Mouse (Mus musculus) lung, postnatal 14 days (tissue): ENCODE data around the gene Mrps16.
A peak's percentile ranks its signal among the peaks of the same experiment; 100 is the strongest.

ENCODE experiments used
- DNase-seq: peaks from one replicate; pipeline ENCODE4 v3.0.0; 2021

The Mrps16 gene

GRCm38 (mm10) chr14:20393205-20393913, at the start of gene Mrps16:
Mrps16 (minus strand) TSS chr14:20393634.
- DNase-seq, result peak; percentile 94

- DNase-seq, result no peak
These were observed 48.8 kb upstream of the Mrps16 start for GRCm38 (mm10) chr14:20442252-20442651.

- DNase-seq, result no peak
These were observed 43.5 kb upstream of the Mrps16 start for GRCm38 (mm10) chr14:20436976-20437375.

- DNase-seq, result no peak
These were observed 39.0 kb upstream of the Mrps16 start for GRCm38 (mm10) chr14:20432420-20432819.

- DNase-seq, result no peak
These were observed 38.3 kb upstream of the Mrps16 start for GRCm38 (mm10) chr14:20431726-20432125.

GRCm38 (mm10) chr14:20429833-20430232, 36.4 kb upstream of the Mrps16 start:
- DNase-seq, result no peak

- DNase-seq, result no peak
These were observed 35.2 kb upstream of the Mrps16 start for GRCm38 (mm10) chr14:20428593-20428992.

GRCm38 (mm10) chr14:20423046-20423445, 29.6 kb upstream of the Mrps16 start:
- no peak for DNase-seq

- DNase-seq, result peak; percentile 6
These were observed 28.8 kb upstream of the Mrps16 start for GRCm38 (mm10) chr14:20422257-20422656.

GRCm38 (mm10) chr14:20400071-20400470, 6.6 kb upstream of the Mrps16 start:
- DNase-seq, result peak; percentile 46

GRCm38 (mm10) chr14:20398864-20399263, 5.4 kb upstream of the Mrps16 start:
- peak; percentile 37 for DNase-seq

- no peak for DNase-seq
These were observed 3.8 kb upstream of the Mrps16 start for GRCm38 (mm10) chr14:20397220-20397619.

- DNase-seq, result no peak
These were observed 1.1 kb downstream of the Mrps16 start for GRCm38 (mm10) chr14:20392326-20392725.

- no peak for DNase-seq
These were observed 3.9 kb downstream of the Mrps16 start for GRCm38 (mm10) chr14:20389446-20390079.

- peak; percentile 97 for DNase-seq
These were observed 4.8 kb downstream of the Mrps16 start, which contains the start of gene Dnajc9 for GRCm38 (mm10) chr14:20388441-20389129. Dnajc9 (minus strand) TSS chr14:20388910.

- DNase-seq, result no peak
These were observed 13.5 kb downstream of the Mrps16 start for GRCm38 (mm10) chr14:20379753-20380430.

GRCm38 (mm10) chr14:20379087-20379640, 14.3 kb downstream of the Mrps16 start:
- peak; percentile 12 for DNase-seq

GRCm38 (mm10) chr14:20378313-20379061, 14.9 kb downstream of the Mrps16 start:
- DNase-seq, result peak; percentile 58

GRCm38 (mm10) chr14:20377112-20377521, 16.3 kb downstream of the Mrps16 start:
- no peak for DNase-seq

GRCm38 (mm10) chr14:20371854-20372253, 21.6 kb downstream of the Mrps16 start:
- no peak for DNase-seq

- DNase-seq, result no peak
These were observed 22.6 kb downstream of the Mrps16 start for GRCm38 (mm10) chr14:20370798-20371197.

- no peak for DNase-seq
These were observed 25.2 kb downstream of the Mrps16 start for GRCm38 (mm10) chr14:20368271-20368670.
